ENCODE assay signal across 22 mouse cellular contexts in the genomic region with DNA sequence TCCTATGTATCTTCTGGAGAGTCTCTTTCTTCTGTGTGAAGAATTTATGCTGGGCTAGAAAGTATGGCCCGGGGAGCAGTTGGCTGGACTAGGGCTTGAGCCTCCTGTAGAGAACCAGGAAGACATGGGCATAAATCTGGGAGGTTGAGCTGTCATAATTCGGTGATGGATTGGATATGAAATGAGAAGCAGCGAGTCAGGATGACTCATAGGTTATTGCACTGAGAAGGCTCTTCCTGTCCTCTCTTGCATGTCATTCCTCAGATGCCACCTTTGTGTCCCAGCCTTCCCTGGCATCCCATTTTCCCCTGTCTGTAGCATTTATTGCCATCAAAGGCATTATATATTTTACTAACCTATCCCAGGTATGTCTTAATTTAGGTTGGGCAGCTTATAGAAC.
DNase-seq lines count a peak whose midpoint lies in the region; TF ChIP-seq lines count a peak whose summit lies in the region.
"Had no signal": no experiment of that assay in that cellular context is flagged by ENCODE, and none has a peak within 500 bp of the region (broad histone marks: within the 10 kb centered on the region; RNA-seq: fewer than 3 reads in every experiment).

No protein-coding gene starts in this region.

- 0 out of 2 replicates have a peak overlapping the region, but pooled peaks have one; percentile 5 for H3K27ac ChIP-seq in embryonic fibroblast, embryonic 13.5 days (ENCODE audit: insufficient read depth, low read length)
- H3K27ac ChIP-seq: forebrain, embryonic 15.5 days; heart, adult 2 months; heart, embryonic 10.5 days; heart, embryonic 13.5 days; hindbrain, embryonic 14.5 days; hindbrain, postnatal 0 days had no signal

- intact Hi-C loops in gastrocnemius, postnatal 14 days (cut with DNase I; ENCODE audit: low total_unique reads) = no loop called here

- no peak overlapping the region for H3K4me3 ChIP-seq in embryonic fibroblast, embryonic 13.5 days (ENCODE audit: insufficient read depth, low read length)
- H3K4me3 ChIP-seq: forebrain, embryonic 15.5 days; heart, adult 2 months; heart, embryonic 10.5 days; heart, embryonic 13.5 days had no signal

- H3K4me1 ChIP-seq in embryonic fibroblast, embryonic 13.5 days (ENCODE audit: control insufficient read depth, insufficient read depth, low read length) = peaks cover 8% of the 10 kb centered on the region; the same call in 1 of the 2 replicates
- H3K4me1 ChIP-seq: heart, embryonic 10.5 days had no signal

- no peak for TF ChIP-seq POLR2A in embryonic fibroblast, embryonic 13.5 days (IDR thresholded peaks at IDR 0.05; ENCODE audit: low read depth, low read length)

- DNase-seq in adrenal gland, adult 2 months = peak; percentile 44
- DNase-seq in adrenal gland, postnatal 25 days = no peak
- peak; percentile 89 for DNase-seq in 3T3-L1 (ENCODE audit: low read depth, low spot score)
- peak; percentile 84 for DNase-seq in Muller cell, postnatal 12 days (ENCODE audit: inconsistent ontology term)
- DNase-seq in testis, postnatal 14 days (ENCODE audit: low spot score) = no peak
- no peak for DNase-seq in gastrocnemius, postnatal 14 days
- no peak for DNase-seq in retina, postnatal 1 day
- DNase-seq: cerebellum, adult 11 months; cerebellum, adult 2 months; cerebellum, adult 9-11 months; cerebellum, postnatal 25 days; gastrocnemius, postnatal 36 days; heart, adult 2 months; heart, postnatal 14 days; heart, postnatal 4 days; kidney, adult 18-20 months had no signal

- TF ChIP-seq CTCF in embryonic fibroblast, embryonic 13.5 days (IDR thresholded peaks at IDR 0.05; ENCODE audit: borderline replicate concordance, insufficient read depth, low read length) = no peak

Comparison
In these comparisons a context has a peak if more than half of its experiments do, and no peak if none do; other contexts are left out.
1. DNase-seq: peak in adrenal gland, adult 2 months (single experiment), 3T3-L1 (single experiment) and Muller cell, postnatal 12 days (single experiment); none in adrenal gland, postnatal 25 days (single experiment), testis, postnatal 14 days (single experiment), gastrocnemius, postnatal 14 days (single experiment) and retina, postnatal 1 day (single experiment).